Mouse (Mus musculus) liver, embryonic 16.5 days (tissue): Measurements from ENCODE around the gene Slc44a2. TPM values are rescaled to one million over a fixed set of nuclear protein-coding genes. Genes with fewer than 3 reads are reported as not detected.
A peak's percentile ranks its signal among the peaks of the same experiment; 100 is the strongest.

Source experiments
- ATAC-seq: fragments of 200-750 bp; cut with Nextera tagmentation; 2 replicates; pipeline ENCODE4 v1.8.0; 2017; ENCODE audit warnings: low read depth, mild to moderate bottlenecking, moderate number of reproducible peaks, moderate library complexity
- H3K27ac ChIP-seq: fragments of 300-500 bp; sonication (generic); 2 replicates; pipeline ENCODE4 v1.5.1; 2014; ENCODE audit warnings: mild to moderate bottlenecking, low read length
- H3K27me3 ChIP-seq: fragments of 300-500 bp; sonication (generic); 2 replicates; pipeline ENCODE4 v1.6.1; 2014; ENCODE audit warnings: low read depth, low read length, mixed read lengths; ENCODE audit not compliant: control insufficient read depth, insufficient read depth
- H3K36me3 ChIP-seq: fragments of 300-500 bp; sonication (generic); 2 replicates; pipeline ENCODE4 v1.6.1; 2014; ENCODE audit warnings: mild to moderate bottlenecking; ENCODE audit not compliant: control insufficient read depth, insufficient read depth
- H3K4me1 ChIP-seq: fragments of 300-500 bp; sonication (generic); 2 replicates; pipeline ENCODE4 v1.6.1; 2014; ENCODE audit warnings: low read depth, low read length, mixed read lengths; ENCODE audit not compliant: control insufficient read depth
- H3K4me2 ChIP-seq: fragments of 300-500 bp; sonication (generic); 2 replicates; pipeline ENCODE4 v1.6.1; 2014; ENCODE audit warnings: low read depth, low read length, mixed read lengths
- H3K4me3 ChIP-seq: fragments of 300-500 bp; sonication (generic); 2 replicates; pipeline ENCODE4 v1.5.1; 2014; ENCODE audit warnings: low read depth, mild to moderate bottlenecking, low read length
- H3K9ac ChIP-seq: fragments of 300-500 bp; sonication (generic); 2 replicates; pipeline ENCODE4 v1.6.1; 2014; ENCODE audit warnings: low read depth, low read length
- H3K9me3 ChIP-seq: fragments of 300-500 bp; sonication (generic); replicated peaks from 2 replicates; pipeline ENCODE4 v1.6.1; 2016; ENCODE audit warnings: low read length; ENCODE audit not compliant: control insufficient read depth
- WGBS: fragments of 180-500 bp; shearing (Covaris S2); extraction: QIAGEN DNeasy Blood & Tissue Kit; methylation state at CpG from one replicate; pipeline ENCODE4 v1.1.7; 2014; ENCODE audit not compliant: insufficient replicate concordance; 5-methylcytosine and 5-hydroxymethylcytosine counted together
- polyA plus RNA-seq: library from polyadenylated mRNA; unstranded; fragments of >200 nt; fragmentation: Nextera tagmentation; extraction: Ambion mirVana; gene quantifications from 2 replicates; pipeline ENCODE4 v1.2.1, GENCODE M21; 2015

Gene Slc44a2
- 16.9 TPM in 2 replicates for polyA plus RNA-seq

- no peaks in the 10 kb centered on the region for H3K9me3 ChIP-seq
- ATAC-seq = peak; percentile 91
- H3K4me1 ChIP-seq = peaks cover 27% of the 10 kb centered on the region
- H3K36me3 ChIP-seq = no peaks in the 10 kb centered on the region
- H3K4me2 ChIP-seq = peak within 1 kb of the TSS; percentile 96
- H3K27ac ChIP-seq = peak within 1 kb of the TSS; percentile 54
- peak within 1 kb of the TSS; percentile 58 for H3K9ac ChIP-seq
- H3K27me3 ChIP-seq = no peaks in the 10 kb centered on the region
- under 1% methylated on average over 52 of the region's 52 CpGs for WGBS
- peak within 1 kb of the TSS; percentile 65 for H3K4me3 ChIP-seq
These were observed at the start of gene Slc44a2 for GRCm38 (mm10) chr9:21320619-21321512. Gene Slc44a2, plus strand, starts transcription at chr9:21320698.

GRCm38 (mm10) chr9:21272391-21272790 lies 48.1 kb upstream of the Slc44a2 start:
- no peak for ATAC-seq
- H3K36me3 ChIP-seq = peaks cover 94% of the 10 kb centered on the region
- H3K4me3 ChIP-seq = no peak overlapping the region
- no peaks in the 10 kb centered on the region for H3K9me3 ChIP-seq
- H3K4me2 ChIP-seq = no peak overlapping the region
- H3K27ac ChIP-seq = no peak overlapping the region
- 90% methylated on average over 9 of the region's 9 CpGs for WGBS
- no peaks in the 10 kb centered on the region for H3K27me3 ChIP-seq
- H3K9ac ChIP-seq = no peak overlapping the region
- peaks cover 28% of the 10 kb centered on the region for H3K4me1 ChIP-seq

GRCm38 (mm10) chr9:21273094-21273493 lies 47.4 kb upstream of the Slc44a2 start:
- Histone ChIP-seq H3K9ac (no peak overlapping the region), H3K27ac (no peak overlapping the region), H3K36me3 (peaks cover 96% of the 10 kb centered on the region), H3K4me2 (no peak overlapping the region), H3K4me3 (no peak overlapping the region), H3K27me3 (no peaks in the 10 kb centered on the region), H3K9me3 (no peaks in the 10 kb centered on the region), H3K4me1 (peaks cover 26% of the 10 kb centered on the region)
- 80% methylated on average over 8 of the region's 8 CpGs for WGBS
- ATAC-seq = no peak

GRCm38 (mm10) chr9:21273520-21274228 lies 46.8 kb upstream of the Slc44a2 start:
- Histone ChIP-seq H3K36me3 (peaks cover 95% of the 10 kb centered on the region), H3K9ac (no peak overlapping the region), H3K4me3 (no peak overlapping the region), H3K4me2 (no peak overlapping the region), H3K9me3 (no peaks in the 10 kb centered on the region), H3K27ac (peak overlapping the region; percentile 46), H3K27me3 (no peaks in the 10 kb centered on the region), H3K4me1 (peaks cover 23% of the 10 kb centered on the region)
- 74% methylated on average over 7 of the region's 7 CpGs for WGBS
- no peak for ATAC-seq

GRCm38 (mm10) chr9:21274336-21274735 lies 46.2 kb upstream of the Slc44a2 start:
- Histone ChIP-seq H3K9me3 (no peaks in the 10 kb centered on the region), H3K4me1 (peaks cover 23% of the 10 kb centered on the region), H3K36me3 (peaks cover 89% of the 10 kb centered on the region), H3K27me3 (no peaks in the 10 kb centered on the region), H3K9ac (no peak overlapping the region), H3K4me2 (no peak overlapping the region), H3K4me3 (no peak overlapping the region), H3K27ac (peak overlapping the region; percentile 46)
- WGBS = 67% methylated on average over 3 of the region's 3 CpGs
- ATAC-seq = no peak

- Histone ChIP-seq H3K9ac (peak overlapping the region; percentile 23; the same call in 1 of the 2 replicates), H3K4me2 (no peak overlapping the region), H3K27ac (no peak overlapping the region; the same call in 1 of the 2 replicates), H3K4me1 (peaks cover 23% of the 10 kb centered on the region), H3K4me3 (no peak overlapping the region), H3K36me3 (peaks cover 86% of the 10 kb centered on the region), H3K9me3 (no peaks in the 10 kb centered on the region), H3K27me3 (no peaks in the 10 kb centered on the region)
- ATAC-seq = peak; percentile 40
- 60% methylated on average over 7 of the region's 7 CpGs for WGBS
These were observed 45.3 kb upstream of the Slc44a2 start for GRCm38 (mm10) chr9:21275013-21275710.

- Histone ChIP-seq H3K36me3 (peaks cover 83% of the 10 kb centered on the region), H3K27me3 (no peaks in the 10 kb centered on the region), H3K9ac (no peak overlapping the region), H3K4me2 (no peak overlapping the region), H3K4me1 (peaks cover 23% of the 10 kb centered on the region), H3K4me3 (no peak overlapping the region), H3K9me3 (no peaks in the 10 kb centered on the region), H3K27ac (no peak overlapping the region)
- 90% methylated on average over 12 of the region's 12 CpGs for whole genome bisulfite sequencing
- no peak for ATAC-seq
These were observed 44.8 kb upstream of the Slc44a2 start for GRCm38 (mm10) chr9:21275727-21276126.

- H3K27ac ChIP-seq = no peak overlapping the region
- H3K36me3 ChIP-seq = peaks cover 83% of the 10 kb centered on the region
- ATAC-seq = no peak
- no peaks in the 10 kb centered on the region for H3K9me3 ChIP-seq
- H3K4me2 ChIP-seq = no peak overlapping the region
- WGBS = 81% methylated on average over 8 of the region's 8 CpGs
- peaks cover 23% of the 10 kb centered on the region for H3K4me1 ChIP-seq
- H3K9ac ChIP-seq = no peak overlapping the region
- H3K4me3 ChIP-seq = no peak overlapping the region
- no peaks in the 10 kb centered on the region for H3K27me3 ChIP-seq
These were observed 44.2 kb upstream of the Slc44a2 start for GRCm38 (mm10) chr9:21276307-21276706.
